Mouse (Mus musculus): Measurements from ENCODE around the gene Zfp503. TPM values are rescaled to one million over a fixed set of nuclear protein-coding genes. Genes with fewer than 3 reads are reported as not detected.

The Zfp503 gene
- polyA plus RNA-seq (2017; shearing (Covaris generic)), result under 1 TPM in 1 of 2 experiments, not detected in 1; 0.04 TPM

GRCm38 (mm10) chr14:21989291-21989913, at the start of gene Zfp503:
TSS of gene Zfp503 (minus strand) at chr14:21989601.

GRCm38 (mm10) chr14:22019252-22019948, 30.0 kb upstream of the Zfp503 start, which contains the start of gene Lrmda:
TSS of gene Lrmda (plus strand) at chr14:22019712.

Other genes starting within 250 kb of the Zfp503 start
- gene Samd8, start 239.1 kb downstream of the Zfp503 start, polyA plus RNA-seq (2017; shearing (Covaris generic)), result 1 to 10 TPM; 7.5 to 8.8 TPM
- under 1 TPM in 1 of 2 experiments, not detected in 1; 0.16 TPM for gene Dusp13, start 238.4 kb downstream of the Zfp503 start, polyA plus RNA-seq (2017; shearing (Covaris generic))
- gene Vdac2, start 164.4 kb downstream of the Zfp503 start, polyA plus RNA-seq (2017; shearing (Covaris generic)), result 100 to 1,000 TPM; 183 to 223 TPM
- 10 to 100 TPM; 24.7 to 36.6 TPM for gene Comtd1, start 140.6 kb downstream of the Zfp503 start, polyA plus RNA-seq (2017; shearing (Covaris generic))
- gene Lrmda, start 30.1 kb upstream of the Zfp503 start, polyA plus RNA-seq (2017; shearing (Covaris generic)), result under 1 TPM in 1 of 2 experiments, not detected in 1; 0.54 TPM

Data from activated CD4-positive, CD25-positive, alpha-beta regulatory T cell (primary cell).